Mouse (Mus musculus) thymus, adult 2 months (tissue): Measurements from ENCODE around the gene Pgpep1l. TPM values are rescaled to one million over a fixed set of nuclear protein-coding genes. Genes with fewer than 3 reads are reported as not detected.
A peak's percentile ranks its signal among the peaks of the same experiment; 100 is the strongest.

Source experiments
- DNase-seq: peaks from one replicate; pipeline ENCODE4 v3.0.0; 2021
- H3K27ac ChIP-seq: fragments of 200-500 bp; 2 replicates; pipeline ENCODE4 v1.5.1; 2012; ENCODE audit warnings: low read length, control low read depth; ENCODE audit not compliant: control insufficient read depth, insufficient read depth
- H3K27me3 ChIP-seq: fragments of 200-500 bp; 2 replicates; pipeline ENCODE4 v1.6.1; 2012; ENCODE audit warnings: mild to moderate bottlenecking, low read length, moderate library complexity, mixed read lengths; ENCODE audit not compliant: control insufficient read depth, insufficient read depth
- H3K36me3 ChIP-seq: fragments of 200-500 bp; 2 replicates; pipeline ENCODE4 v1.6.1; 2012; ENCODE audit warnings: mild to moderate bottlenecking, low read length, moderate library complexity; ENCODE audit not compliant: control insufficient read depth, insufficient read depth
- H3K4me1 ChIP-seq: fragments of 200-500 bp; replicated peaks from 2 replicates; pipeline ENCODE4 v1.6.1; 2012; ENCODE audit warnings: low read length; ENCODE audit not compliant: control insufficient read depth, insufficient read depth
- H3K4me3 ChIP-seq: fragments of 200-500 bp; 2 replicates; pipeline ENCODE4 v1.5.1; 2012; ENCODE audit warnings: mild to moderate bottlenecking, low read length, control low read depth, moderate library complexity; ENCODE audit not compliant: control insufficient read depth, insufficient read depth
- CTCF ChIP-seq: fragments of 200-500 bp; IDR thresholded peaks from 2 replicates; pipeline ENCODE4 v1.5.1; 2012; ENCODE audit warnings: mild to moderate bottlenecking, control low read depth, low read length, moderate library complexity, borderline replicate concordance; ENCODE audit not compliant: control insufficient read depth, poor library complexity, insufficient read depth; ENCODE audit errors: extremely low read depth
- POLR2A ChIP-seq: fragments of 200-500 bp; IDR thresholded peaks from 2 replicates; pipeline ENCODE4 v1.6.1; 2012; ENCODE audit warnings: mild to moderate bottlenecking, low read length, control low read depth, moderate library complexity; ENCODE audit not compliant: control insufficient read depth, poor library complexity, insufficient read depth; ENCODE audit errors: extremely low read depth
- WGBS: fragments of 180-500 bp; shearing (Covaris S2); methylation state at CpG from one replicate; pipeline ENCODE4 v1.1.7; 2018; 5-methylcytosine and 5-hydroxymethylcytosine counted together
- polyA plus RNA-seq: library from polyadenylated mRNA; depleted of rRNA; stranded (reverse); fragments of >200 nt; gene quantifications from 2 replicates; pipeline ENCODE4 v1.2.3, GENCODE M21; 2012

Pgpep1l gene
- polyA plus RNA-seq, 1 experiment = 1.5 TPM

DNA sequence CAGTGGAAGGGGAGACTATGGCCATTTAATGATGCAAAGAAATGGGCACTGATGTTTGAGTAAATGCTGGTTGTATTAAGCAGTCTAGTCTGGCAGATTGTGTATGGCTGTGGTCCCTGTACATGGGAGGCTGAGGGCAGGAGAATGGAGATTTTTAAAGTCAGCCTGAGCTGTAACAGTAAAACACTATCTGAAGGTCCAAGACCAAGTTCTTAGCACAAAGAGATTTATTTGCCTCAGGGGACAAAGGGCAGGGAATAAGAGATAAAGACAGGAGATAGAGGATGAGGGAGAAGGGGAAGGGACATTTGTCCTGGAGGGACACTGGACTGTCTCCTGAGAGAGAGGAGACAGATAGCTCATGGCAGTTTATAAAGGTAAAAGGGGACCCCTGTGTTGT, 9.5 kb upstream of the Pgpep1l start, which contains the start of gene Fam169b:
TSS of gene Fam169b (plus strand) at position 325 of the 400 bp plus-strand sequence.
- TF ChIP-seq POLR2A = no peak
- TF ChIP-seq CTCF = no peak
- Histone ChIP-seq H3K36me3 (no peaks in the 10 kb centered on the region), H3K4me3 (no peak within 1 kb of the TSS), H3K27me3 (no peaks in the 10 kb centered on the region), H3K27ac (peak within 1 kb of the TSS; percentile 37; the same call in 1 of the 2 replicates), H3K4me1 (peaks cover 25% of the 10 kb centered on the region)
- no peak for DNase-seq

DNA sequence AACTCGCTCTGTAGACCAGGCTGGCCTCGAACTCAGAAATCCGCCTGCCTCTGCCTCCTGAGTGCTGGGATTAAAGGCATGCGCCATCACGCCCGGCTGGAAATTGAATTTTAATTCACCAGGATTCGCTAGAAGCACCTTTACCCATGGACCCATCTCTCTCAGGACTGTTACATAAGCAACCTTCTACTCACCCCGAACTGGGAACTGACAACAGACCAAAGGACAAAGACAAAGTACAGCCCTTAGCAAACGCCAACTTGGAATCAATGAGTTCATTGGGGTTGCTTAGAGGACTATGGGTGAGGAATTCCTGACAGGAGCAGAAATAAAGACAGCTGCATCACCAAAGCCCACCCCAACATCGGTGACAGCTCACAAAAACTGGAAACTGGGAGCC, 8.6 kb upstream of the Pgpep1l start:
- Histone ChIP-seq H3K36me3 (no peaks in the 10 kb centered on the region), H3K27ac (no peak overlapping the region), H3K4me1 (peaks cover 20% of the 10 kb centered on the region), H3K27me3 (no peaks in the 10 kb centered on the region), H3K4me3 (no peak overlapping the region)
- 81% methylated on average over 10 of the region's 10 CpGs for WGBS
- DNase-seq = no peak
- TF ChIP-seq CTCF (no peak), POLR2A (no peak)

DNA sequence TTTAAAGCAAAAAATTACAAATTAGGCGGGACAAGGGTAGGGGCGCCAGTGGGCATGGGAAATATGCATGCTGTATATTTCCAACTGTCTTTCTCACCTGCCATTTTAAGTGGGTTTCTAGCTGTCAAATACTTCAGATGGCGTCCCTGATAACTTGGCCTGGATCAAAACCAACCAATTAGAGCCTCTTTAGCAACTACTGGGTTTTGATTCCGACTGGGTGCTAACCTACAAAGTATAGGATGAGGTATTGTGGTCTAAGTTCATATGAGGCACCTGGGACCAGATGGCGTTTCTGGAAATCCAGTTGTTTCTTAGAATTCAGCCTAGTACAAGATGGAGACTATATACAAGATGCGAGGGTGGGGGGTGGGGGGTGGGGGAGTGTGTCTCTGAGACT, 7.8 kb upstream of the Pgpep1l start:
- H3K36me3 ChIP-seq = no peaks in the 10 kb centered on the region
- H3K4me3 ChIP-seq = no peak overlapping the region
- no peak for DNase-seq
- 13% methylated on average over 6 of the region's 6 CpGs for WGBS
- H3K27me3 ChIP-seq = no peaks in the 10 kb centered on the region
- H3K27ac ChIP-seq = no peak overlapping the region
- no peak for TF ChIP-seq POLR2A
- TF ChIP-seq CTCF = no peak
- peaks cover 23% of the 10 kb centered on the region for H3K4me1 ChIP-seq

DNA sequence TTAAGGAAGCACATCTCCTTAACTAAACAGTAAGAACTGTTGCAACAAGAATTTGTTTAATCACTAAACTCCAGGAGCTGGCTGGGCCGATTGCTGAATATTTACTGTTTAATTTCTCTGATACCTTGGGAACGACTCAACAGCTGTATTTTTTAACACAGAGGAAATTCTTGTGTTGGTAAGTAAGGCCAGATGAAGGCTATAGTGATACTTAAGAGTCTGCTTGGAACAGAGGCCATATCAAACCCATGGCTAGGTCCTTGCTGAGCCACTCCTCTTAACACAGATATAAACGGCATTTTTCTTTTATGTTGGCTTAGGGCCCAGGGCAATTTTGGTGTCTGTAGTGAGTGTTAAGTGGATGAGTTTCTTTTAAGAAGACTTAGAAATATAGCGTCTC, 6.5 kb upstream of the Pgpep1l start:
- no peak for TF ChIP-seq POLR2A
- TF ChIP-seq CTCF = no peak
- H3K27me3 ChIP-seq = no peaks in the 10 kb centered on the region
- 40% methylated on average over 4 of the region's 4 CpGs for WGBS

DNA sequence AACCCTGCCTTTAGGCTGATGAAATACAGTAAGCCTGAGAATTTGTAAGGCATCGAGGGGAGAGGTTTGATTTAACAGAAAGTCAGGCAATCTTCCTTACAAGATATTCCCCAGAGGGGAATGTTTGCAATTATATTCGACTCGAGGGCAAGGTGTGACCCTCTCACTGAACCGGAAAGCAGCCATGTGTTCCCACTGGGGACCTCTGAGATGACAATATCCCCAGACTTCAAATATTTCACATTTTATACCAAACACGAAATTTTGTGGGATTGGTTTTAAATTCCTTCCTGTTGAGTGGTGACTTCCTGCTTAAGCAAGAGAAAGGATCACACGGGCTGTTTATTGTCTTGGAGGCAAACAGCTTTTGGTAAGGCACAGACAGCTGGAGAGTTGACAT, 2.7 kb upstream of the Pgpep1l start:
- TF ChIP-seq CTCF (no peak), POLR2A (no peak)
- H3K4me3 ChIP-seq = no peak overlapping the region
- H3K27ac ChIP-seq = no peak overlapping the region
- H3K27me3 ChIP-seq = no peaks in the 10 kb centered on the region
- no peak for DNase-seq
- H3K4me1 ChIP-seq = peaks cover 36% of the 10 kb centered on the region
- WGBS = 46% methylated on average over 6 of the region's 6 CpGs
- H3K36me3 ChIP-seq = no peaks in the 10 kb centered on the region

More for the DNA sequence above, 6.5 kb upstream of the Pgpep1l start:
- no peak for DNase-seq
- Histone ChIP-seq H3K4me3 (no peak overlapping the region), H3K36me3 (no peaks in the 10 kb centered on the region), H3K4me1 (peaks cover 26% of the 10 kb centered on the region), H3K27ac (no peak overlapping the region; the same call in 1 of the 2 replicates)

GRCm38 (mm10) chr7:68265391-68265790, 1.4 kb upstream of the Pgpep1l start:
- TF ChIP-seq CTCF = no peak
- no peak for TF ChIP-seq POLR2A
- WGBS = 27% methylated on average over 7 of the region's 7 CpGs
- peak overlapping the region; percentile 8; the same call in 1 of the 2 replicates for H3K27ac ChIP-seq
- H3K4me3 ChIP-seq = no peak overlapping the region
- peak; percentile 59 for DNase-seq
- no peaks in the 10 kb centered on the region for H3K27me3 ChIP-seq
- no peaks in the 10 kb centered on the region for H3K36me3 ChIP-seq
- H3K4me1 ChIP-seq = peaks cover 36% of the 10 kb centered on the region

- no peaks in the 10 kb centered on the region for H3K27me3 ChIP-seq
- 3% methylated on average over 14 of the region's 14 CpGs for WGBS
- H3K4me1 ChIP-seq = peaks cover 36% of the 10 kb centered on the region
- H3K27ac ChIP-seq = peak overlapping the region; percentile 71
- H3K36me3 ChIP-seq = no peaks in the 10 kb centered on the region
- H3K4me3 ChIP-seq = peak overlapping the region; percentile 7
- TF ChIP-seq CTCF (0 out of 2 replicates have a peak, but pooled peaks have one; percentile 9), POLR2A (peak; percentile 62; the same call in 1 of the 2 replicates)
- peak; percentile 89 for DNase-seq
These were observed 498 bp upstream of the Pgpep1l start for GRCm38 (mm10) chr7:68264531-68264930.

- peak; percentile 38 for DNase-seq
- no peaks in the 10 kb centered on the region for H3K36me3 ChIP-seq
- no peaks in the 10 kb centered on the region for H3K27me3 ChIP-seq
- TF ChIP-seq CTCF (no peak), POLR2A (no peak)
- H3K4me1 ChIP-seq = peaks cover 37% of the 10 kb centered on the region
- 23% methylated on average over 8 of the region's 8 CpGs for WGBS
- peak overlapping the region; percentile 71 for H3K27ac ChIP-seq
- peak overlapping the region; percentile 29 for H3K4me3 ChIP-seq
These were observed 546 bp downstream of the Pgpep1l start for GRCm38 (mm10) chr7:68263346-68264027.
